Mouse (Mus musculus) induced T-regulatory cell, adult 2 months (primary cell): ENCODE data around the gene Rnaseh2c.
A peak's percentile ranks its signal among the peaks of the same experiment; 100 is the strongest.

Experiments
- DNase-seq: peaks from one replicate; pipeline ENCODE4 v3.0.0-alpha.2; 2012; ENCODE audit warnings: low read depth

The Rnaseh2c gene

GRCm38 (mm10) chr19:5636571-5637041, 34.9 kb downstream of the Rnaseh2c start:
- peak; percentile 79 for DNase-seq

GRCm38 (mm10) chr19:5637069-5638047, 35.7 kb downstream of the Rnaseh2c start, which contains the start of gene Rela:
Gene Rela (plus strand): TSS chr19:5637483.
- DNase-seq, result peak; percentile 95

GRCm38 (mm10) chr19:5638416-5639005, 36.8 kb downstream of the Rnaseh2c start:
- no peak for DNase-seq

GRCm38 (mm10) chr19:5640339-5640738, 38.7 kb downstream of the Rnaseh2c start:
- DNase-seq, result no peak

GRCm38 (mm10) chr19:5641021-5641420, 39.3 kb downstream of the Rnaseh2c start:
- no peak for DNase-seq

GRCm38 (mm10) chr19:5641641-5642040, 40.0 kb downstream of the Rnaseh2c start:
- DNase-seq, result no peak

GRCm38 (mm10) chr19:5645280-5645679, 43.6 kb downstream of the Rnaseh2c start:
- no peak for DNase-seq

- no peak for DNase-seq
These were observed 45.2 kb downstream of the Rnaseh2c start for GRCm38 (mm10) chr19:5646731-5647330.

- DNase-seq, result no peak
These were observed 46.1 kb downstream of the Rnaseh2c start for GRCm38 (mm10) chr19:5647791-5648190.

- peak; percentile 92 for DNase-seq
These were observed 47.0 kb downstream of the Rnaseh2c start for GRCm38 (mm10) chr19:5648401-5649297.

GRCm38 (mm10) chr19:5649298-5649741, 47.6 kb downstream of the Rnaseh2c start:
- peak; percentile 34 for DNase-seq

GRCm38 (mm10) chr19:5651502-5652274, 50.0 kb downstream of the Rnaseh2c start:
- DNase-seq, result no peak

- DNase-seq, result no peak
These were observed 50.9 kb downstream of the Rnaseh2c start for GRCm38 (mm10) chr19:5652570-5652969.

- DNase-seq, result no peak
These were observed 52.5 kb downstream of the Rnaseh2c start for GRCm38 (mm10) chr19:5653969-5654719.

- no peak for DNase-seq
These were observed 53.1 kb downstream of the Rnaseh2c start for GRCm38 (mm10) chr19:5654720-5655298.
